Mouse (Mus musculus): ENCODE results near the gene Nbeal2. TPM values are rescaled to one million over a fixed set of nuclear protein-coding genes. Genes with fewer than 3 reads are reported as not detected.
"Not testable (repeated sequence)": the region's sequence is repeated elsewhere in the genome, so short reads cannot be mapped to it uniquely, and the experiment has no call there.

Gene Nbeal2
- polyA plus RNA-seq, 1 experiment from 2014 or later: 0.76 TPM

DNA sequence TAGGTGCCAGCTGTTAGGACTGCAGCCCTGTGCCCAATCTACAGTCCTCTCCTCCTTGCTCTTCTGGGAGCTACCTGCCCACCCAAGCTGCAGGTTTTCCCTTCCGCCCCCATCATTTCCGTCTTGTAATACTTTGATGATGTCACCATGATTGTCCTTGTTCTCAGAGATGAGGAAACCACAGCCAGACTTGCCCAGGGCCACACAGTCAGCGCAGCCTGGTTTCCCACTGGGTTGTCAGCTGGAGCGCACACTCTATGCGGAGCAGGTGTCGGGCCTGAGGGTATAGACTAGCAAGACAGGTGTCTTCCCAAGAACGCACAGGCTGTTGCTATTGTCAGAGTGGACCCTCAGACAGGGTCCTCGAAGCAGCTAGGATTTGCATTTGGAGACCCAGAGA is 31.2 kb upstream of the Nbeal2 start:
- Histone ChIP-seq H3K27me3 (no peaks in the 10 kb centered on the region), H3K4me2 (replicated peaks) (no peak overlapping the region), H3K36me3 (no peaks in the 10 kb centered on the region), H3K27ac (no peak overlapping the region), H3K4me1 (peaks cover 29% of the 10 kb centered on the region), H3K4me3 (no peak overlapping the region), H3K9ac (no peak overlapping the region), H3K9me3 (no peaks in the 10 kb centered on the region)
- WGBS: 84% methylated on average over 8 of the region's 8 CpGs
- ATAC-seq (ENCODE audit: low FRiP score, low read depth): no peak

DNA sequence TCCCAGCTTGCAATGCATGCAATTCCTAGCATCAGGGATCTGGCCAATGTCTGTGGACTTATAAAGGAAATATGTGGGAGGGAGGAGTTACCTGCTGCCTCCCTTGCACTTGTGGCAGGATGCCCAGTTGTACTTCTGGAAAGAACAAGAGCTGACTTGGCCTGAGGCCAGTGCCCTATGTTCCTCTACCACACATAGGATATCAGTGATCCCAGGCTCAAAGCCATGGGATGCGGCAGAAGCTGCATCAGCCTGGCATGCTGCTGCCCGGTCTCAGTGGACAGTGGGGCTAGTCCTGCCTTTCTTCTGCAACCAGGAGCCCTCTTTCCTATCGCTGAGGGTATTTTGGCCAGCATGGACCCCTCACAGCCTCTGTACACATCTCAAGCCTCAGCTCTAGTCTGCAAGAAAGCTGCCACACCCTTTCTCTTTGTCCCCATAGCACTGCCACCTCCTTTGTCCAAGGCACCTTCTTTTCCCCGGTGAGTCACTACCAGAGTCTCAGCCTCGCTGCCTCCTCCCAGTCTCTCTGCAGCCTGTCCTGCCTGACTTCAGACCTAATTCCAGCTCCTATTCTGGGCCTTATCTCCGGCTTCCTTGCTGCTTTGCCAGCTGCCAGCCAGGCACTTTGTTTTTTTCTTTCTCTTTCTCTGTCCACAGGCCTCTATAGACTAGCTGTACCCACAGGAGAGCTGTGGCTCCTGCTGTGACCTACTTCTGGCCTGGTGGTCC is 30.3 kb upstream of the Nbeal2 start:
- Histone ChIP-seq H3K4me1 (peaks cover 29% of the 10 kb centered on the region), H3K27me3 (no peaks in the 10 kb centered on the region), H3K9ac (peak overlapping the region; percentile 26; the same call in 1 of the 2 replicates), H3K9me3 (no peaks in the 10 kb centered on the region), H3K4me3 (no peak overlapping the region), H3K27ac (peak overlapping the region; percentile 58; the same call in 1 of the 2 replicates), H3K4me2 (replicated peaks) (0 out of 2 replicates have a peak overlapping the region, but pooled peaks have one; percentile 16), H3K36me3 (no peaks in the 10 kb centered on the region)
- WGBS: 77% methylated on average over 6 of the region's 6 CpGs
- ATAC-seq (ENCODE audit: low FRiP score, low read depth): peak; percentile 55; the same call in 1 of the 2 replicates

- peak overlapping the region; percentile 43; the same call in 1 of the 2 replicates for H3K9ac ChIP-seq
- no peaks in the 10 kb centered on the region for H3K9me3 ChIP-seq
- WGBS: 49% methylated on average over 4 of the region's 4 CpGs
- peak; percentile 16 for ATAC-seq (ENCODE audit: low FRiP score, low read depth)
- no peak overlapping the region for H3K4me3 ChIP-seq
- peak overlapping the region; percentile 16; the same call in 1 of the 2 replicates for H3K4me2 ChIP-seq (replicated peaks)
- no peaks in the 10 kb centered on the region for H3K27me3 ChIP-seq
- H3K27ac ChIP-seq: peak overlapping the region; percentile 48; the same call in 1 of the 2 replicates
- peaks cover 29% of the 10 kb centered on the region for H3K4me1 ChIP-seq
- H3K36me3 ChIP-seq: no peaks in the 10 kb centered on the region
Observed at GRCm38 (mm10) chr9:110683574-110684099, 29.7 kb upstream of the Nbeal2 start.

DNA sequence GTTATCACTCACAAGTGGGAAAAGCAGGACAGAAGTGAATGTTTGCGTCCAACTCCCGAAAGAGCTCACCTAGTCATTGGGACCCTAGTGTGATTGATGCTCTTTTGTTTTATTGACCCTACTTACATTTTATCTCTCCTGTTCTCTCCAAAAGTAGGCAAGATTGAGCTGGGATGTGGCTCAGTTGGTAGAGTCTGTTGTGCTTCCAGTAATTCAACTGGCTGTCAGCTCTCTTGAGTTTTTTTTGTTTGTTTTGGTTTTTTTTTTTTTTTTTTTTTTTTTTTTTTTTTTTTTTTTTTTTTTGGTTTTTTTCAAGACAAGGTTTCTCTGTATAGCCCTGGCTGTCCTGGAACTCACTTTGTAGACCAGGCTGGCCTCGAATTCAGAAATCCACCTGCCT is 28.7 kb upstream of the Nbeal2 start:
- H3K9me3 ChIP-seq; H3K4me3 ChIP-seq; ATAC-seq (ENCODE audit: low FRiP score, low read depth); H3K9ac ChIP-seq; H3K27ac ChIP-seq; H3K27me3 ChIP-seq; H3K4me2 ChIP-seq (replicated peaks); H3K36me3 ChIP-seq: not testable (repeated sequence)
- WGBS: 80% methylated on average over 3 of the region's 3 CpGs
- H3K4me1 ChIP-seq: peaks cover 29% of the 10 kb centered on the region

- 44% methylated on average over 5 of the region's 5 CpGs for WGBS
Observed at GRCm38 (mm10) chr9:110682255-110682654, 28.3 kb upstream of the Nbeal2 start.

GRCm38 (mm10) chr9:110681817-110682216 is 27.9 kb upstream of the Nbeal2 start:
- Histone ChIP-seq H3K27me3 (no peaks in the 10 kb centered on the region), H3K27ac (no peak overlapping the region), H3K4me1 (peaks cover 29% of the 10 kb centered on the region), H3K4me2 (replicated peaks) (no peak overlapping the region), H3K36me3 (no peaks in the 10 kb centered on the region), H3K9me3 (no peaks in the 10 kb centered on the region), H3K9ac (no peak overlapping the region), H3K4me3 (no peak overlapping the region)
- no peak for ATAC-seq (ENCODE audit: low FRiP score, low read depth)
- 80% methylated on average over 9 of the region's 9 CpGs for WGBS

More at GRCm38 (mm10) chr9:110682255-110682654, 28.3 kb upstream of the Nbeal2 start:
- Histone ChIP-seq H3K4me1 (peaks cover 29% of the 10 kb centered on the region), H3K9me3 (no peaks in the 10 kb centered on the region), H3K4me3 (no peak overlapping the region), H3K27ac (no peak overlapping the region), H3K27me3 (no peaks in the 10 kb centered on the region), H3K36me3 (no peaks in the 10 kb centered on the region), H3K9ac (no peak overlapping the region), H3K4me2 (replicated peaks) (no peak overlapping the region)
- ATAC-seq (ENCODE audit: low FRiP score, low read depth): no peak

DNA sequence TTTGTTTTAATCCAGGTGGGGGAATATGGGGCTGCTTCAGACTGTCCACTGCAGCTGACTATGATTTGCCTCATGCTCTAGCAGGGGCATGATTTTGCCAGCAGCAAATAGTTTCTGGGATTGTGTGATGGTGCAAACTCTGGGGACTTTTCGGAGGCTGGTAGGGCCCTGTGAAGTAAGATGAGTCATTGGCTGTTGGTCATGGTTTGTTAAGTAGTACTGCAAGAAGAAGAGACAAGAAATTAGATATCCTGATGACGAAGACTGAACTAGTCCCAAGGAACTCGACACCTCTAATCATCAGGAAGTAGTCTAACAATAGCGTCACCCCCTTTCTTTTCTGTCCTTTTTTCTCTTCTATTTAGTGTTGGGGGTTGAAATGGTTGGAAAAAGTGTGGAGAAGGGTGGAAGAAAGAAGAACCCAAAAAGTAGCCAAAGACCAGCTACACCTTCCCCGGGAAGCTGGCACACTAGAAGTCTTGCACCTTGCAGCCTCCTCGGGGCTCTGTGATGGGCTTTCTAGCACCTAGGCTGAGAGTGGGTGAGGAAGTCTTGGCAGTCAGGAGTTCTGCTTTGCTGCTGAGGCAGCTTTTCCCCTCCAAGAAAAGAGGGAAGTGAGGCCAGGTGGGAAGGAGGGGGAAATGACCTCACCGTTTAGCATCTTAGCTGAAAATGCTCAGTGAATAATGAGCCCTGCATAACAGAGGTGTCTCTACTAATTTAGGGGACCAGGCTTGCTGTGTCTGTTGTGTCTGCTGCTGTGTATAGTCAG is 27.0 kb upstream of the Nbeal2 start:
- no peak overlapping the region for H3K9ac ChIP-seq
- WGBS: 80% methylated on average over 7 of the region's 7 CpGs
- H3K9me3 ChIP-seq: no peaks in the 10 kb centered on the region
- peaks cover 29% of the 10 kb centered on the region for H3K4me1 ChIP-seq
- H3K4me2 ChIP-seq (replicated peaks): no peak overlapping the region
- no peaks in the 10 kb centered on the region for H3K27me3 ChIP-seq
- no peak overlapping the region for H3K27ac ChIP-seq
- no peak overlapping the region for H3K4me3 ChIP-seq
- H3K36me3 ChIP-seq: no peaks in the 10 kb centered on the region
- ATAC-seq (ENCODE audit: low FRiP score, low read depth): no peak

DNA sequence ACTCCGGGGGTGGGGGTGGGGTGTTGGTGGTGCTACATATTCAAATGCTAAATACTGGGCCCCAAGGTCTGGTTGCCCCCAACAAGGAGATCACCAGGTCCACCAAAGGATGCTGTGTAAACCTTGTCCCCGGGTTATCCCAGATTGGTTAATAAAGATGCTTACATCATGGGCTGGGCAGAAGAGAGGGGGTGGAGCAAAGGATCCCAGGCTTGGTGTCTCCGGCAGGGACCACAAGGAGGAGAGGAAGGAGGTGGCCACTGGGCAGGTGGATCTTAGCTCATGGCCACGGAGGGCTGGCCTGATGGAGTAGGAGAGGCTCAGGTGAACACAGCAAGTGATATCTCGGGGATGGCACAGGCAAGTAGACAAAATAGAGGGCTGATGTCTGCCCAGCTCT is 24.9 kb upstream of the Nbeal2 start:
- Histone ChIP-seq H3K4me3 (no peak overlapping the region), H3K27me3 (no peaks in the 10 kb centered on the region), H3K9ac (no peak overlapping the region), H3K9me3 (no peaks in the 10 kb centered on the region), H3K4me2 (replicated peaks) (no peak overlapping the region), H3K27ac (no peak overlapping the region), H3K36me3 (no peaks in the 10 kb centered on the region; the same call in 1 of the 2 replicates), H3K4me1 (peaks cover 17% of the 10 kb centered on the region)
- whole genome bisulfite sequencing: 71% methylated on average over 5 of the region's 5 CpGs
- ATAC-seq (ENCODE audit: low FRiP score, low read depth): no peak

- Histone ChIP-seq H3K27ac (no peak overlapping the region), H3K4me2 (replicated peaks) (no peak overlapping the region), H3K9ac (no peak overlapping the region), H3K27me3 (no peaks in the 10 kb centered on the region), H3K4me1 (peaks cover 6% of the 10 kb centered on the region; the same call in 1 of the 2 replicates), H3K36me3 (no peaks in the 10 kb centered on the region; the same call in 1 of the 2 replicates), H3K4me3 (no peak overlapping the region), H3K9me3 (no peaks in the 10 kb centered on the region)
- no peak for ATAC-seq (ENCODE audit: low FRiP score, low read depth)
- WGBS: 87% methylated on average over 8 of the region's 8 CpGs
Observed at GRCm38 (mm10) chr9:110676492-110676911, 22.5 kb upstream of the Nbeal2 start.

DNA sequence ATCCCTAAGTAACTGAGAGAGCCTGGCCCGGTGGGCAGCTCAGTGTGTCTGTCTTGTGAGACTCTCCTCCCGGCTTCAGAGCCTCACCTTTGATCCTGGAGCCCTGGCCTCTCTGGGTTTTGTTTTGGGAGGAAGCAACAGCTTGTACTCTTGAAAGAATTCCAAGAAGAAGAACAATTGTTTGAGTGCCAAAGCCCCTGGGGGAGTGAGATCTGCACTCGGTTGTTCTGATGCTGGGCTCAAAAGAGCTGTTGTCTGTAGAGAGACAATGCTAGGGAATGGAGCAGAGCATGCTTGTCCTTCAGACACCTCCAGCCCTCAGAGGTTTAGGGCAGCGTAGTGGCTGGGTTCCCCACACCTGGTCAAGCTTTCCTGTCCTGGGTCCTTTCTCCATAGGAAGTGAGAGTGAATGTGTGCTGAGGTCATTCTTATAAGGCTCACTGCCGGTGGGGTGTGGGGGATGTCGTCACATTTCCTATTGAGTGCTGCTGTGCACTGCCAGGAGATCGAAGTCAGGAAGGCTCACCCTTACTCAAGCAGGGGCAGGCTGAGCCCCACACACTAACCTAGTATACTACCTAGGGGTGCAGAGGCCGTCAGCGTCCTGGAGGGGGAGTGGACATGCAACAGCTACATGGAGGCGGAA is 19.3 kb upstream of the Nbeal2 start:
- no peaks in the 10 kb centered on the region for H3K27me3 ChIP-seq
- no peaks in the 10 kb centered on the region for H3K9me3 ChIP-seq
- no peak overlapping the region for H3K27ac ChIP-seq
- H3K36me3 ChIP-seq: no peaks in the 10 kb centered on the region; the same call in 1 of the 2 replicates
- H3K9ac ChIP-seq: peak overlapping the region; percentile 26; the same call in 1 of the 2 replicates
- no peak overlapping the region for H3K4me2 ChIP-seq (replicated peaks)
- 73% methylated on average over 10 of the region's 10 CpGs for WGBS
- H3K4me3 ChIP-seq: no peak overlapping the region
- ATAC-seq (ENCODE audit: low FRiP score, low read depth): no peak
- H3K4me1 ChIP-seq: 0 out of 2 replicates have a peak, but pooled peaks cover 6% of the 10 kb centered on the region

GRCm38 (mm10) chr9:110672462-110673106 is 18.6 kb upstream of the Nbeal2 start:
- no peak overlapping the region for H3K4me3 ChIP-seq
- H3K4me2 ChIP-seq (replicated peaks): no peak overlapping the region
- H3K27ac ChIP-seq: no peak overlapping the region
- no peak overlapping the region; the same call in 1 of the 2 replicates for H3K9ac ChIP-seq
- H3K9me3 ChIP-seq: no peaks in the 10 kb centered on the region
- no peaks in the 10 kb centered on the region for H3K27me3 ChIP-seq
- ATAC-seq (ENCODE audit: low FRiP score, low read depth): no peak
- no peaks in the 10 kb centered on the region; the same call in 1 of the 2 replicates for H3K36me3 ChIP-seq
- 65% methylated on average over 7 of the region's 7 CpGs for WGBS
- peaks cover 6% of the 10 kb centered on the region; the same call in 1 of the 2 replicates for H3K4me1 ChIP-seq

All from limb, embryonic 13.5 days (tissue).